In the genomic region with DNA sequence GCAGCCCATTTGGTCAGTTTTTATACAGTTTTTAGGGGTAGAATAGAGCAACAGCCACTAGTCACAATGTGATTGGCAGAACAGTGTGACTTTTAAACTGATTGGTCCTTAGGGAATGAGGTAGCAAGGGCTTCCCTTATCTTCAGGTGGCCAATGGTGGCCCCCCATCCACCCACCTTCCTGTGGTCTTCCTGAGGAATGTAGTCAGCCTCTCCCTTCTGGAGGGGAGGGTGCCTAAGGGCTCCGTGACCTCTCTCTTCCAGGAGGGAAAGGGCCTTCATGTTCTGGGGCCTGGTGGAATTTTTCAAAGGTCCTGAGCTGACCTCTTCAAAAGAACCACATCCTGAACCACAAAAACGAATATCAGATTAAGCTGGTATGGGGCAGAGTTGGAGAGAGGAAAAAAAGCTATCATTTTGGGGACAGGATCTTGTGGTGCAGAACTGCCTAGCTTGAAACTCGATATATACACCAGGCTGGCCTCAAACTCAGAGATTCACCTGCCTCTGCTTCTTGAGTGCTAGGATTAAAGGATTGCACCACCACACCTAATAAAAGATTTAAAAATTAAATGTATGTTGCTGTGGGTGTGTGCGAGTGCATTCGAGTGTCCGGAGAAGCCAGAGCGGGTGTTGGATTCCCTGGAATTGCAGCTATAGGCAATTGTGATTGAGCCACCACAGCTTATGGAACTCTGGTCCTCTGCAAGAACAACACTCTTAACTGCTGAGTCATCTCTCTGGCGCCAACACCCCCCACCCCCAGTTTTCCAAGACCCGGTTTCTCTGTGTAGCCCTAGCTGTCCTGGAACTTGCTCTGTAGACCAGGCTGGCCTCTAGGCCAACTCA, we compare ENCODE assay signal across 30 mouse cellular contexts. TPM values are rescaled to one million over a fixed set of nuclear protein-coding genes. Genes with fewer than 3 reads are reported as not detected.
DNase-seq lines count a peak whose midpoint lies in the region; TF ChIP-seq lines count a peak whose summit lies in the region.
"Had no signal": no experiment of that assay in that cellular context is flagged by ENCODE, and none has a peak within 500 bp of the region (broad histone marks: within the 10 kb centered on the region; RNA-seq: fewer than 3 reads in every experiment).

No protein-coding gene starts in this region.

- TF ChIP-seq EP300 in ES-Bruce4 (IDR thresholded peaks at IDR 0.05; ENCODE audit: insufficient read depth, low read depth, low read length): no peak

- DNase-seq in lung, adult 2 months: peak; percentile 54
- no peak for DNase-seq in lung, postnatal 36 days
- peak; percentile 66 for DNase-seq in R1 (ENCODE audit: low read depth, low spot score)
- no peak for DNase-seq in left cerebral cortex, postnatal 14 days (ENCODE audit: low spot score in 2 of 2)
- no peak for DNase-seq in embryo, embryonic 11 days
- no peak for DNase-seq in retina, embryonic 14.5 days (ENCODE audit: low spot score)
- DNase-seq: adrenal gland, adult 8-10 months; cerebellum, adult 11 months; cerebellum, adult 9-10 months; cerebellum, postnatal 36 days; forebrain, postnatal 0 days; gastrocnemius, postnatal 10 days; heart, postnatal 10 days; kidney, postnatal 36 days; liver, embryonic 13.5 days; retina, postnatal 1 day; right cerebral cortex, postnatal 14 days; thymus, postnatal 14 days had no signal

- H3K27ac ChIP-seq in ES-Bruce4 (ENCODE audit: insufficient read depth, low read length): peak overlapping the region; percentile 55; the same call in 1 of the 2 replicates
- H3K27ac ChIP-seq: embryonic facial prominence, embryonic 13.5 days; forebrain, embryonic 12.5 days; heart, embryonic 13.5 days; hindbrain, embryonic 14.5 days; layer of hippocampus, adult 2 months; limb, embryonic 10.5 days; limb, embryonic 15.5 days; liver, embryonic 13.5 days; midbrain, embryonic 12.5 days; neural tube, embryonic 13.5 days had no signal

- H3K36me3 ChIP-seq in ES-Bruce4 (ENCODE audit: control insufficient read depth, insufficient read depth, low read length, poor library complexity, severe bottlenecking): no peaks in the 10 kb centered on the region
- H3K36me3 ChIP-seq: limb, embryonic 15.5 days; liver, embryonic 13.5 days had no signal

- no peak overlapping the region for H3K9ac ChIP-seq in ES-Bruce4 (ENCODE audit: low read depth, poor library complexity, severe bottlenecking)
- H3K9ac ChIP-seq: embryonic facial prominence, embryonic 13.5 days; forebrain, embryonic 12.5 days; forebrain, postnatal 0 days; heart, embryonic 13.5 days; hindbrain, embryonic 14.5 days; limb, embryonic 15.5 days; liver, embryonic 13.5 days; midbrain, embryonic 12.5 days; neural tube, embryonic 13.5 days had no signal

- intact Hi-C loops in left cerebral cortex, postnatal 14 days (cut with DNase I): no loop called here

- H3K4me1 ChIP-seq in lung, adult 2 months (ENCODE audit: control insufficient read depth, insufficient read depth, low read length): peaks cover 9% of the 10 kb centered on the region; the same call in 1 of the 2 replicates
- H3K4me1 ChIP-seq in ES-Bruce4 (ENCODE audit: control insufficient read depth, insufficient read depth, low read length): peaks cover 12% of the 10 kb centered on the region
- H3K4me1 ChIP-seq: embryonic facial prominence, embryonic 13.5 days; forebrain, embryonic 12.5 days; heart, embryonic 13.5 days; limb, embryonic 15.5 days; midbrain, embryonic 12.5 days; neural tube, embryonic 13.5 days had no signal

- 52% methylated on average over 9 of the region's 9 CpGs for WGBS in lung, adult 2 months

- no peaks in the 10 kb centered on the region for H3K27me3 ChIP-seq in ES-Bruce4 (ENCODE audit: control insufficient read depth, insufficient read depth, low read length, poor library complexity, severe bottlenecking)
- H3K27me3 ChIP-seq: embryonic facial prominence, embryonic 13.5 days; forebrain, embryonic 12.5 days; heart, embryonic 13.5 days; limb, embryonic 15.5 days; liver, embryonic 13.5 days; midbrain, embryonic 12.5 days; neural tube, embryonic 13.5 days had no signal

- no peaks in the 10 kb centered on the region for H3K9me3 ChIP-seq in ES-Bruce4 (replicated peaks; ENCODE audit: control insufficient read depth, insufficient read depth, low read length, poor library complexity, severe bottlenecking)
- H3K9me3 ChIP-seq: embryonic facial prominence, embryonic 13.5 days; forebrain, embryonic 12.5 days; heart, embryonic 13.5 days; limb, embryonic 10.5 days; limb, embryonic 15.5 days; liver, embryonic 13.5 days; megakaryocyte, embryonic 14.5 days; midbrain, embryonic 12.5 days; neural tube, embryonic 13.5 days had no signal

- no peak for TF ChIP-seq CTCF in lung, adult 2 months (IDR thresholded peaks at IDR 0.05; ENCODE audit: insufficient read depth, low read length)
- no peak for TF ChIP-seq CTCF in ES-Bruce4 (IDR thresholded peaks at IDR 0.05; ENCODE audit: low read depth, low read length)

- H3K4me3 ChIP-seq in lung, adult 2 months (replicated peaks; ENCODE audit: extremely low read depth, low read depth, low read length): no peak overlapping the region
- no peak overlapping the region for H3K4me3 ChIP-seq in ES-Bruce4 (ENCODE audit: low read depth, low read length)
- H3K4me3 ChIP-seq: embryonic facial prominence, embryonic 13.5 days; erythroblast, embryonic 14.5 days; forebrain, embryonic 12.5 days; heart, embryonic 13.5 days; layer of hippocampus, adult 2 months; limb, embryonic 10.5 days; limb, embryonic 15.5 days; liver, embryonic 13.5 days; megakaryocyte, embryonic 14.5 days; midbrain, embryonic 12.5 days; neural tube, embryonic 13.5 days had no signal

- TF ChIP-seq POLR2A in lung, adult 2 months (IDR thresholded peaks at IDR 0.05; ENCODE audit: borderline replicate concordance, extremely low read depth, low read depth, low read length): no peak
- no peak for TF ChIP-seq POLR2A in ES-Bruce4 (IDR thresholded peaks at IDR 0.05; ENCODE audit: insufficient read depth, low read length)

RNA-seq across cellular contexts. Expression of a gene that starts 16.3 kb away (rescaled TPM):
- polyA plus RNA-seq in lung, adult 2 months (2012; rRNA removed): 39.9 and 50.7 TPM in 2 replicates
- 30.6 and 35.7 TPM in 2 replicates for polyA plus RNA-seq in ES-Bruce4 (2011; ENCODE audit: insufficient read depth, insufficient read length, low read depth, missing spikeins)
- total RNA-seq in left cerebral cortex, postnatal 14 days (2021): 10 to 100 TPM; 84.9 to 87.5 TPM

RNA-seq across cellular contexts. Expression of a gene that starts 21.1 kb away (rescaled TPM):
- polyA plus RNA-seq in lung, adult 2 months (2012; rRNA removed): 487 and 521 TPM in 2 replicates
- 32.3 and 41.4 TPM in 2 replicates for polyA plus RNA-seq in ES-Bruce4 (2011; ENCODE audit: insufficient read depth, insufficient read length, low read depth, missing spikeins)
- total RNA-seq in left cerebral cortex, postnatal 14 days (2021): 10 to 100 TPM; 81.0 to 81.1 TPM

Comparison
In these comparisons a context has a peak if more than half of its experiments do, and no peak if none do; other contexts are left out.
1. DNase-seq: peak in lung, adult 2 months (single experiment) and R1 (single experiment); none in lung, postnatal 36 days (single experiment), left cerebral cortex, postnatal 14 days (0 of 2), embryo, embryonic 11 days (single experiment) and retina, embryonic 14.5 days (single experiment).
2. RNA of a gene that starts 21.1 kb away (polyA plus RNA-seq): 487 to 521 TPM in lung, adult 2 months; 32.3 to 41.4 TPM in ES-Bruce4; every median in the first group is over 10 times any median in the second.